Mouse (Mus musculus) adrenal gland, postnatal 14 days (tissue): ENCODE measurements around the gene Actr10. TPM values are rescaled to one million over a fixed set of nuclear protein-coding genes. Genes with fewer than 3 reads are reported as not detected.

Experiments used
- total RNA-seq: library from RNA; stranded (reverse); gene quantifications from 2 replicates; pipeline ENCODE4 v1.2.3, GENCODE M21; 2021

The Actr10 gene
- total RNA-seq, 1 experiment from 2014 or later: 184 TPM

Other genes with a start within 250 kb of the Actr10 start
- gene Frmd6, start 112.3 kb upstream of the Actr10 start, total RNA-seq: 44.9 and 45.1 TPM in 2 replicates
- 336 and 360 TPM in 2 replicates for gene Psma3, start 36.8 kb downstream of the Actr10 start, total RNA-seq
- 24.8 and 27.5 TPM in 2 replicates for gene Arid4a, start 78.1 kb downstream of the Actr10 start, total RNA-seq
- gene Tomm20l, start 173.6 kb downstream of the Actr10 start, total RNA-seq: 3.7 and 6.9 TPM in 2 replicates
- 68.7 and 72.3 TPM in 2 replicates for gene Timm9, start 198.8 kb downstream of the Actr10 start, total RNA-seq
- gene 2700049A03Rik, start 199.0 kb downstream of the Actr10 start, total RNA-seq: 8.7 and 9.1 TPM in 2 replicates